Mouse (Mus musculus): ENCODE results near the gene Gm21093. TPM values are rescaled to one million over a fixed set of nuclear protein-coding genes. Genes with fewer than 3 reads are reported as not detected.

The Gm21093 gene
- not detected for total RNA-seq (2023)

GRCm38 (mm10) chr4:42034626-42035025, at the start of gene Gm21093:
TSS of gene Gm21093 (minus strand) at chr4:42034726.

Other genes with a start within 250 kb of the Gm21093 start
- not detected for gene Gm21541, start 131.1 kb downstream of the Gm21093 start, total RNA-seq (2023)
- not detected for gene Gm20878, start 93.2 kb downstream of the Gm21093 start, total RNA-seq (2023)
- gene Fam205a4, start 68.7 kb downstream of the Gm21093 start, total RNA-seq (2023), result not detected
- not detected for gene Gm3893, start 56.5 kb upstream of the Gm21093 start, total RNA-seq (2023)
- gene Gm13304, start 80.1 kb upstream of the Gm21093 start, total RNA-seq (2023), result not detected
- not detected for gene Gm13306, start 118.7 kb upstream of the Gm21093 start, total RNA-seq (2023)
- gene Gm13305, start 133.9 kb upstream of the Gm21093 start, total RNA-seq (2023), result not detected
- not detected for gene Gm10600, start 205.9 kb upstream of the Gm21093 start, total RNA-seq (2023)
- gene Ccl21b, start 221.0 kb upstream of the Gm21093 start, total RNA-seq (2023), result not detected

Data from CD4-positive naive resting alpha-beta T cell, adult 57 days (primary cell).